17 mouse cellular contexts compared by ENCODE assay signal in genomic region chr13:83884226-83884625, GRCm38 (mm10).
A peak's percentile ranks its signal among the peaks of the same experiment; 100 is the strongest.
DNase-seq lines count a peak whose midpoint lies in the region; ATAC-seq lines count a peak whose summit lies in the region.
"Had no signal": no experiment of that assay in that cellular context is flagged by ENCODE, and none has a peak within 500 bp of the region (broad histone marks: within the 10 kb centered on the region; RNA-seq: fewer than 3 reads in every experiment).

No protein-coding gene starts in this region.

- 88% methylated on average over 4 of the region's 4 CpGs for WGBS in neural tube, embryonic 11.5 days
- WGBS in neural tube, embryonic 15.5 days, result 74% methylated on average over 4 of the region's 4 CpGs
- WGBS in forebrain, embryonic 12.5 days, result 55% methylated on average over 4 of the region's 4 CpGs
- WGBS in hindbrain, embryonic 13.5 days, result 71% methylated on average over 4 of the region's 4 CpGs
- WGBS in midbrain, embryonic 15.5 days, result 51% methylated on average over 4 of the region's 4 CpGs

- no peaks in the 10 kb centered on the region for H3K9me3 ChIP-seq in neural tube, embryonic 11.5 days (ENCODE audit: control insufficient read depth, low read length)
- no peaks in the 10 kb centered on the region for H3K9me3 ChIP-seq in neural tube, embryonic 15.5 days (replicated peaks)
- H3K9me3 ChIP-seq in forebrain, embryonic 12.5 days, result no peaks in the 10 kb centered on the region
- no peaks in the 10 kb centered on the region for H3K9me3 ChIP-seq in hindbrain, embryonic 13.5 days
- H3K9me3 ChIP-seq in midbrain, embryonic 15.5 days, result no peaks in the 10 kb centered on the region
- H3K9me3 ChIP-seq: embryonic facial prominence, embryonic 13.5 days had no signal

- H3K36me3 ChIP-seq in neural tube, embryonic 11.5 days (ENCODE audit: control insufficient read depth, insufficient read depth, low read length), result no peaks in the 10 kb centered on the region
- no peaks in the 10 kb centered on the region for H3K36me3 ChIP-seq in neural tube, embryonic 15.5 days
- H3K36me3 ChIP-seq in forebrain, embryonic 12.5 days (replicated peaks), result no peaks in the 10 kb centered on the region
- no peaks in the 10 kb centered on the region for H3K36me3 ChIP-seq in hindbrain, embryonic 13.5 days
- H3K36me3 ChIP-seq in midbrain, embryonic 15.5 days (replicated peaks), result no peaks in the 10 kb centered on the region
- H3K36me3 ChIP-seq: embryonic facial prominence, embryonic 13.5 days had no signal

- peaks cover 7% of the 10 kb centered on the region for H3K4me1 ChIP-seq in neural tube, embryonic 11.5 days (ENCODE audit: control insufficient read depth, insufficient read depth, low read length)
- H3K4me1 ChIP-seq in neural tube, embryonic 15.5 days, result 0 out of 2 replicates have a peak, but pooled peaks cover 6% of the 10 kb centered on the region
- peaks cover 40% of the 10 kb centered on the region for H3K4me1 ChIP-seq in forebrain, embryonic 12.5 days
- peaks cover 13% of the 10 kb centered on the region; the same call in 1 of the 2 replicates for H3K4me1 ChIP-seq in hindbrain, embryonic 13.5 days (replicated peaks)
- H3K4me1 ChIP-seq in midbrain, embryonic 15.5 days, result peaks cover 15% of the 10 kb centered on the region
- H3K4me1 ChIP-seq: embryonic facial prominence, embryonic 13.5 days had no signal

- no peaks in the 10 kb centered on the region for H3K27me3 ChIP-seq in neural tube, embryonic 11.5 days (ENCODE audit: control insufficient read depth, insufficient read depth, low read length)
- H3K27me3 ChIP-seq in neural tube, embryonic 15.5 days (replicated peaks), result no peaks in the 10 kb centered on the region
- H3K27me3 ChIP-seq in forebrain, embryonic 12.5 days, result no peaks in the 10 kb centered on the region
- H3K27me3 ChIP-seq in hindbrain, embryonic 13.5 days, result no peaks in the 10 kb centered on the region
- H3K27me3 ChIP-seq in midbrain, embryonic 15.5 days (replicated peaks), result no peaks in the 10 kb centered on the region
- H3K27me3 ChIP-seq: embryonic facial prominence, embryonic 13.5 days had no signal

- H3K4me2 ChIP-seq in neural tube, embryonic 11.5 days (ENCODE audit: low read depth), result no peak overlapping the region
- no peak overlapping the region for H3K4me2 ChIP-seq in neural tube, embryonic 15.5 days
- peak overlapping the region; percentile 24 for H3K4me2 ChIP-seq in forebrain, embryonic 12.5 days
- no peak overlapping the region for H3K4me2 ChIP-seq in hindbrain, embryonic 13.5 days
- no peak overlapping the region for H3K4me2 ChIP-seq in midbrain, embryonic 15.5 days
- H3K4me2 ChIP-seq: embryonic facial prominence, embryonic 13.5 days; heart, embryonic 11.5 days had no signal

- no peak for DNase-seq in neural tube, embryonic 11.5 days (ENCODE audit: low spot score)
- DNase-seq in heart, adult 9 months (ENCODE audit: low spot score in 2 of 2), result no peak
- DNase-seq in layer of hippocampus, adult 9-11 months, result no peak
- DNase-seq: B cell, adult 2 months; cerebellum, adult 9-10 months; heart, postnatal 10 days; kidney, adult 18-20 months; liver; lung, postnatal 10 days had no signal

- no peak overlapping the region for H3K9ac ChIP-seq in neural tube, embryonic 11.5 days (ENCODE audit: low read length)
- H3K9ac ChIP-seq in neural tube, embryonic 15.5 days (replicated peaks), result no peak overlapping the region
- H3K9ac ChIP-seq in forebrain, embryonic 12.5 days, result no peak overlapping the region
- H3K9ac ChIP-seq in hindbrain, embryonic 13.5 days, result no peak overlapping the region
- no peak overlapping the region for H3K9ac ChIP-seq in midbrain, embryonic 15.5 days
- H3K9ac ChIP-seq: embryonic facial prominence, embryonic 13.5 days had no signal

- H3K4me3 ChIP-seq in neural tube, embryonic 11.5 days (ENCODE audit: low read depth, low read length), result no peak overlapping the region
- no peak overlapping the region for H3K4me3 ChIP-seq in neural tube, embryonic 15.5 days (replicated peaks)
- no peak overlapping the region for H3K4me3 ChIP-seq in forebrain, embryonic 12.5 days (replicated peaks)
- H3K4me3 ChIP-seq in hindbrain, embryonic 13.5 days, result no peak overlapping the region
- no peak overlapping the region for H3K4me3 ChIP-seq in midbrain, embryonic 15.5 days
- H3K4me3 ChIP-seq: embryonic facial prominence, embryonic 13.5 days had no signal

- 0 out of 2 replicates have a peak overlapping the region, but pooled peaks have one; percentile 14 for H3K27ac ChIP-seq in neural tube, embryonic 11.5 days (ENCODE audit: low read depth, low read length)
- no peak overlapping the region for H3K27ac ChIP-seq in neural tube, embryonic 15.5 days (replicated peaks)
- peak overlapping the region; percentile 90 for H3K27ac ChIP-seq in forebrain, embryonic 12.5 days
- peak overlapping the region; percentile 63 for H3K27ac ChIP-seq in hindbrain, embryonic 13.5 days
- peak overlapping the region; percentile 74 for H3K27ac ChIP-seq in midbrain, embryonic 15.5 days
- H3K27ac ChIP-seq: embryonic facial prominence, embryonic 13.5 days; kidney, postnatal 0 days had no signal

- peak; percentile 25; the same call in 1 of the 2 replicates for ATAC-seq in neural tube, embryonic 11.5 days (ENCODE audit: insufficient read depth, low FRiP score, low TSS enrichment)
- no peak for ATAC-seq in neural tube, embryonic 15.5 days (ENCODE audit: low FRiP score)
- no peak; the same call in 1 of the 2 replicates for ATAC-seq in forebrain, embryonic 12.5 days (ENCODE audit: low FRiP score)
- ATAC-seq in hindbrain, embryonic 13.5 days (ENCODE audit: low FRiP score), result no peak
- ATAC-seq in midbrain, embryonic 15.5 days (replicated peaks), result no peak
- ATAC-seq in erythroblast, adult 5-6 weeks (replicated peaks; ENCODE audit: low FRiP score, poor library complexity, severe bottlenecking), result no peak
